Mouse (Mus musculus): Measurements from ENCODE around the gene Lnx1.

- TF ChIP-seq CTCF (IDR thresholded peaks at IDR 0.05; ENCODE audit: low read depth) (no peak), EP300 (IDR thresholded peaks at IDR 0.05; ENCODE audit: low read depth) (no peak)
These were observed 27.9 kb upstream of the Lnx1 start for GRCm38 (mm10) chr5:74730601-74731000.
